Mouse (Mus musculus) left cerebral cortex, postnatal 14 days (tissue): ENCODE data around the gene Wwc2. TPM values are rescaled to one million over a fixed set of nuclear protein-coding genes. Genes with fewer than 3 reads are reported as not detected.
A peak's percentile ranks its signal among the peaks of the same experiment; 100 is the strongest.
"Not testable (repeated sequence)": the region's sequence is repeated elsewhere in the genome, so short reads cannot be mapped to it uniquely, and the experiment has no call there.

Experiments
- DNase-seq, 2 experiments: peaks; one replicate each; pipeline ENCODE4 v3.0.0; 2021 to 2022; ENCODE audit warnings: low spot score in 2 of 2, mixed read lengths in 1 of 2
- intact Hi-C: fragments of 180-260 bp; cut with DNase I; formaldehyde crosslinking; loops from one replicate; pipeline ENCODE4 v1.15.1; 2025
- total RNA-seq, 2 experiments: library from RNA; stranded (reverse); gene quantifications; 2 replicates each; pipeline ENCODE4 v1.2.3; 2021

Gene Wwc2
- total RNA-seq, 2 experiments from 2014 or later, result 27.5 to 27.8 TPM

- intact Hi-C loops, result no loop called here
- no peak for DNase-seq
These were observed 165.1 kb downstream of the Wwc2 start for GRCm38 (mm10) chr8:47825596-47825995.

- DNase-seq, result no peak
- intact Hi-C loops, result no loop called here
These were observed 166.5 kb downstream of the Wwc2 start, which contains the start of gene Cldn22 for GRCm38 (mm10) chr8:47824182-47824581. Gene Cldn22 (plus strand): TSS chr8:47824482.

GRCm38 (mm10) chr8:47823777-47824176 is 166.9 kb downstream of the Wwc2 start:
- peak in 1 of 2 experiments; percentile 49 for DNase-seq
- intact Hi-C loops, result no loop called here

- intact Hi-C loops, DNase-seq: not testable (repeated sequence)
These were observed 168.2 kb downstream of the Wwc2 start for GRCm38 (mm10) chr8:47822541-47822940.

- DNase-seq, result no peak
- intact Hi-C loops, result no loop called here
These were observed 168.9 kb downstream of the Wwc2 start, which contains the start of gene Cldn24 for GRCm38 (mm10) chr8:47821843-47822242. Gene Cldn24 (plus strand): TSS chr8:47822143.

- intact Hi-C loops, result no loop called here
These were observed 169.6 kb downstream of the Wwc2 start for GRCm38 (mm10) chr8:47820914-47821772.

GRCm38 (mm10) chr8:47819034-47819433 is 171.7 kb downstream of the Wwc2 start:
- intact Hi-C loops, result no loop called here
- DNase-seq, result no peak

More at GRCm38 (mm10) chr8:47820914-47821772, 169.6 kb downstream of the Wwc2 start:
- DNase-seq, result no peak

- intact Hi-C loops, result no loop called here
- DNase-seq, result no peak
These were observed 179.5 kb downstream of the Wwc2 start for GRCm38 (mm10) chr8:47811221-47811620.

GRCm38 (mm10) chr8:47810666-47811015 is 180.1 kb downstream of the Wwc2 start:
- intact Hi-C loops, result no loop called here
- no peak for DNase-seq

- no peak for DNase-seq
- intact Hi-C loops, result no loop called here
These were observed 180.6 kb downstream of the Wwc2 start for GRCm38 (mm10) chr8:47809970-47810665.

GRCm38 (mm10) chr8:47804262-47804661 is 186.5 kb downstream of the Wwc2 start:
- intact Hi-C loops, result no loop called here
- DNase-seq, result no peak

- intact Hi-C loops, result no loop called here
- DNase-seq, result no peak
These were observed 188.4 kb downstream of the Wwc2 start for GRCm38 (mm10) chr8:47802349-47802748.

GRCm38 (mm10) chr8:47799438-47799837 is 191.3 kb downstream of the Wwc2 start:
- intact Hi-C loops, result no loop called here
- DNase-seq, result no peak

- DNase-seq, result no peak
- intact Hi-C loops, result no loop called here
These were observed 198.7 kb downstream of the Wwc2 start for GRCm38 (mm10) chr8:47791986-47792385.

GRCm38 (mm10) chr8:47787705-47788104 is 203.0 kb downstream of the Wwc2 start:
- intact Hi-C loops, result no loop called here
- DNase-seq, result no peak

- intact Hi-C loops, result no loop called here
- DNase-seq, result no peak
These were observed 204.4 kb downstream of the Wwc2 start for GRCm38 (mm10) chr8:47786323-47786722.

GRCm38 (mm10) chr8:47784436-47784835 is 206.3 kb downstream of the Wwc2 start:
- no peak for DNase-seq
- intact Hi-C loops, result no loop called here

GRCm38 (mm10) chr8:47783944-47784343 is 206.8 kb downstream of the Wwc2 start:
- DNase-seq, result peak; percentile 56 to 85
- intact Hi-C loops, result no loop called here

GRCm38 (mm10) chr8:47783544-47783943 is 207.2 kb downstream of the Wwc2 start:
- DNase-seq, result peak in 1 of 2 experiments; percentile 55
- intact Hi-C loops, result no loop called here

- no peak for DNase-seq
- intact Hi-C loops, result no loop called here
These were observed 208.8 kb downstream of the Wwc2 start for GRCm38 (mm10) chr8:47781881-47782280.

- no peak for DNase-seq
- intact Hi-C loops, result no loop called here
These were observed 211.1 kb downstream of the Wwc2 start for GRCm38 (mm10) chr8:47779589-47779988.
